Mouse (Mus musculus) small intestine, adult 2 months (tissue): ENCODE data around the gene Sema6d.

ENCODE experiments used
- CTCF ChIP-seq: fragments of 200-500 bp; IDR thresholded peaks from 2 replicates; pipeline ENCODE4 v1.5.1; 2012; ENCODE audit warnings: low read depth, mild to moderate bottlenecking, control low read depth, inconsistent platforms, low read length, moderate library complexity, mixed read lengths; ENCODE audit not compliant: insufficient replicate concordance, insufficient read length; ENCODE audit errors: extremely low read depth
- POLR2A ChIP-seq: fragments of 200-500 bp; IDR thresholded peaks from 2 replicates; pipeline ENCODE4 v1.6.1; 2012; ENCODE audit warnings: low read depth, mild to moderate bottlenecking, control low read depth, inconsistent platforms, low read length, moderate library complexity

GRCm38 (mm10) chr2:124533602-124534001 lies 443.8 kb downstream of the Sema6d start:
- TF ChIP-seq CTCF (no peak), POLR2A (no peak)
